Mouse (Mus musculus): ENCODE measurements around the gene Capn1. TPM values are rescaled to one million over a fixed set of nuclear protein-coding genes. Genes with fewer than 3 reads are reported as not detected.

Capn1 gene
- polyA plus RNA-seq, 1 experiment: 68.9 TPM

- no peak overlapping the region for H3K4me3 ChIP-seq (replicated peaks; ENCODE audit: extremely low read depth, low read depth, low read length)
- WGBS: 38% methylated on average over 3 of the region's 3 CpGs
- DNase-seq: no peak
- no peak for TF ChIP-seq CTCF (IDR thresholded peaks at IDR 0.05; ENCODE audit: insufficient read depth, low read length)
- peaks cover 7% of the 10 kb centered on the region for H3K4me1 ChIP-seq (ENCODE audit: control insufficient read depth, insufficient read depth, low read length)
These were observed 4.6 kb upstream of the Capn1 start for GRCm38 (mm10) chr19:6020276-6020675.

GRCm38 (mm10) chr19:6018142-6019089 lies 2.7 kb upstream of the Capn1 start:
- WGBS: 27% methylated on average over 15 of the region's 15 CpGs
- peak; percentile 91 for TF ChIP-seq CTCF (IDR thresholded peaks at IDR 0.05; ENCODE audit: insufficient read depth, low read length)
- no peak for TF ChIP-seq POLR2A (IDR thresholded peaks at IDR 0.05; ENCODE audit: borderline replicate concordance, extremely low read depth, low read depth, low read length)
- H3K4me3 ChIP-seq (replicated peaks; ENCODE audit: extremely low read depth, low read depth, low read length): no peak overlapping the region
- peaks cover 14% of the 10 kb centered on the region for H3K4me1 ChIP-seq (ENCODE audit: control insufficient read depth, insufficient read depth, low read length)
- peak; percentile 82 for DNase-seq

GRCm38 (mm10) chr19:6016532-6016931 lies 835 bp upstream of the Capn1 start:
- DNase-seq: no peak
- Histone ChIP-seq H3K4me1 (ENCODE audit: control insufficient read depth, insufficient read depth, low read length) (peaks cover 14% of the 10 kb centered on the region), H3K4me3 (replicated peaks; ENCODE audit: extremely low read depth, low read depth, low read length) (no peak overlapping the region)
- 68% methylated on average over 7 of the region's 7 CpGs for WGBS
- TF ChIP-seq POLR2A (IDR thresholded peaks at IDR 0.05; ENCODE audit: borderline replicate concordance, extremely low read depth, low read depth, low read length) (no peak), CTCF (IDR thresholded peaks at IDR 0.05; ENCODE audit: insufficient read depth, low read length) (no peak)

- peak overlapping the region; percentile 74 for H3K4me3 ChIP-seq (replicated peaks; ENCODE audit: extremely low read depth, low read depth, low read length)
- DNase-seq: peak; percentile 69
- 1% methylated on average over 17 of the region's 18 CpGs for WGBS
These were observed 646 bp downstream of the Capn1 start for GRCm38 (mm10) chr19:6014991-6015510.

GRCm38 (mm10) chr19:6013691-6014090 lies 2.0 kb downstream of the Capn1 start:
- Histone ChIP-seq H3K4me3 (replicated peaks; ENCODE audit: extremely low read depth, low read depth, low read length) (no peak overlapping the region), H3K4me1 (ENCODE audit: control insufficient read depth, insufficient read depth, low read length) (peaks cover 14% of the 10 kb centered on the region)
- WGBS: 90% methylated on average over 10 of the region's 10 CpGs
- DNase-seq: no peak
- no peak for TF ChIP-seq POLR2A (IDR thresholded peaks at IDR 0.05; ENCODE audit: borderline replicate concordance, extremely low read depth, low read depth, low read length)
- TF ChIP-seq CTCF (IDR thresholded peaks at IDR 0.05; ENCODE audit: insufficient read depth, low read length): no peak

More at GRCm38 (mm10) chr19:6014991-6015510, 646 bp downstream of the Capn1 start:
- peaks cover 14% of the 10 kb centered on the region for H3K4me1 ChIP-seq (ENCODE audit: control insufficient read depth, insufficient read depth, low read length)
- TF ChIP-seq CTCF (IDR thresholded peaks at IDR 0.05; ENCODE audit: insufficient read depth, low read length): no peak
- TF ChIP-seq POLR2A (IDR thresholded peaks at IDR 0.05; ENCODE audit: borderline replicate concordance, extremely low read depth, low read depth, low read length): 0 out of 2 replicates have a peak, but pooled peaks have one; percentile 40

- TF ChIP-seq POLR2A (IDR thresholded peaks at IDR 0.05; ENCODE audit: borderline replicate concordance, extremely low read depth, low read depth, low read length): no peak
- no peak for TF ChIP-seq CTCF (IDR thresholded peaks at IDR 0.05; ENCODE audit: insufficient read depth, low read length)
- 85% methylated on average over 8 of the region's 8 CpGs for WGBS
- DNase-seq: no peak
- peaks cover 2% of the 10 kb centered on the region; the same call in 1 of the 2 replicates for H3K4me1 ChIP-seq (ENCODE audit: control insufficient read depth, insufficient read depth, low read length)
- H3K4me3 ChIP-seq (replicated peaks; ENCODE audit: extremely low read depth, low read depth, low read length): no peak overlapping the region
These were observed 6.6 kb downstream of the Capn1 start for GRCm38 (mm10) chr19:6009137-6009536.

- TF ChIP-seq CTCF (IDR thresholded peaks at IDR 0.05; ENCODE audit: insufficient read depth, low read length) (no peak), POLR2A (IDR thresholded peaks at IDR 0.05; ENCODE audit: borderline replicate concordance, extremely low read depth, low read depth, low read length) (no peak)
- DNase-seq: no peak
- H3K4me3 ChIP-seq (replicated peaks; ENCODE audit: extremely low read depth, low read depth, low read length): no peak overlapping the region
- WGBS: 84% methylated on average over 13 of the region's 13 CpGs
- H3K4me1 ChIP-seq (ENCODE audit: control insufficient read depth, insufficient read depth, low read length): no peaks in the 10 kb centered on the region
These were observed 8.7 kb downstream of the Capn1 start for GRCm38 (mm10) chr19:6007013-6007412.

- no peak for DNase-seq
- WGBS: 62% methylated on average over 11 of the region's 11 CpGs
- TF ChIP-seq POLR2A (IDR thresholded peaks at IDR 0.05; ENCODE audit: borderline replicate concordance, extremely low read depth, low read depth, low read length): no peak
- H3K4me1 ChIP-seq (ENCODE audit: control insufficient read depth, insufficient read depth, low read length): no peaks in the 10 kb centered on the region
- no peak overlapping the region for H3K4me3 ChIP-seq (replicated peaks; ENCODE audit: extremely low read depth, low read depth, low read length)
These were observed 10.2 kb downstream of the Capn1 start for GRCm38 (mm10) chr19:6005541-6005940.

GRCm38 (mm10) chr19:5999969-6000368 lies 15.7 kb downstream of the Capn1 start:
- WGBS: 61% methylated on average over 5 of the region's 5 CpGs
- no peak overlapping the region for H3K4me3 ChIP-seq (replicated peaks; ENCODE audit: extremely low read depth, low read depth, low read length)
- TF ChIP-seq POLR2A (IDR thresholded peaks at IDR 0.05; ENCODE audit: borderline replicate concordance, extremely low read depth, low read depth, low read length) (no peak), CTCF (IDR thresholded peaks at IDR 0.05; ENCODE audit: insufficient read depth, low read length) (no peak)
- no peak for DNase-seq
- H3K4me1 ChIP-seq (ENCODE audit: control insufficient read depth, insufficient read depth, low read length): no peaks in the 10 kb centered on the region

GRCm38 (mm10) chr19:5998180-5998579 lies 17.5 kb downstream of the Capn1 start:
- 85% methylated on average over 3 of the region's 3 CpGs for WGBS
- no peak for DNase-seq

More at GRCm38 (mm10) chr19:5998180-5998579, 17.5 kb downstream of the Capn1 start:
- Histone ChIP-seq H3K4me3 (replicated peaks; ENCODE audit: extremely low read depth, low read depth, low read length) (no peak overlapping the region), H3K4me1 (ENCODE audit: control insufficient read depth, insufficient read depth, low read length) (no peaks in the 10 kb centered on the region)
- no peak for TF ChIP-seq POLR2A (IDR thresholded peaks at IDR 0.05; ENCODE audit: borderline replicate concordance, extremely low read depth, low read depth, low read length)
- 0 out of 2 replicates have a peak, but pooled peaks have one; percentile 33 for TF ChIP-seq CTCF (IDR thresholded peaks at IDR 0.05; ENCODE audit: insufficient read depth, low read length)

Measured in lung, adult 2 months (tissue).